Mouse (Mus musculus) heart, embryonic 14.5 days (tissue): Measurements from ENCODE around the gene Fabp2. TPM values are rescaled to one million over a fixed set of nuclear protein-coding genes. Genes with fewer than 3 reads are reported as not detected.

Experiments used
- ATAC-seq: fragments of 200-750 bp; cut with Nextera tagmentation; 2 replicates; pipeline ENCODE4 v1.8.0; 2017; ENCODE audit warnings: low read depth, moderate TSS enrichment; ENCODE audit not compliant: insufficient number of reproducible peaks, insufficient read depth, low FRiP score
- H3K27ac ChIP-seq, 2 experiments: fragments of 200-500 bp in 1 of 2; fragments of 300-500 bp in 1 of 2; sonication (generic) in 1 of 2; replicated peaks in 1 of 2; 2 replicates each; pipeline ENCODE4 v1.5.1; 2012 to 2014; ENCODE audit warnings: low read depth in 2 of 2, low read length in 2 of 2, control low read depth in 1 of 2, mild to moderate bottlenecking in 1 of 2, mixed read lengths in 1 of 2; ENCODE audit not compliant: control insufficient read depth in 1 of 2, insufficient read depth in 1 of 2
- H3K27me3 ChIP-seq: fragments of 300-500 bp; sonication (generic); 2 replicates; pipeline ENCODE4 v1.6.1; 2014; ENCODE audit warnings: mild to moderate bottlenecking, low read length, control low read depth; ENCODE audit not compliant: control insufficient read depth, insufficient read depth
- H3K36me3 ChIP-seq: fragments of 300-500 bp; sonication (generic); 2 replicates; pipeline ENCODE4 v1.6.1; 2014; ENCODE audit warnings: mild to moderate bottlenecking, control low read depth, low read length, mixed read lengths; ENCODE audit not compliant: control insufficient read depth, insufficient read depth
- H3K4me1 ChIP-seq, 2 experiments: fragments of 200-500 bp in 1 of 2; fragments of 300-500 bp in 1 of 2; sonication (generic) in 1 of 2; 2 replicates each; pipeline ENCODE4 v1.6.1; 2012 to 2014; ENCODE audit warnings: low read length in 2 of 2, control low read depth in 1 of 2, mixed read lengths in 1 of 2; ENCODE audit not compliant: control insufficient read depth in 2 of 2, insufficient read depth in 2 of 2
- H3K4me2 ChIP-seq: fragments of 300-500 bp; sonication (generic); 2 replicates; pipeline ENCODE4 v1.6.1; 2014; ENCODE audit warnings: mild to moderate bottlenecking, low read length
- H3K4me3 ChIP-seq, 2 experiments: fragments of 200-500 bp in 1 of 2; fragments of 300-500 bp in 1 of 2; sonication (generic) in 1 of 2; 2 replicates each; pipeline ENCODE4 v1.5.1; 2012 to 2014; ENCODE audit warnings: low read length in 2 of 2, mild to moderate bottlenecking in 2 of 2, control low read depth in 1 of 2, low read depth in 1 of 2, moderate library complexity in 1 of 2; ENCODE audit not compliant: control insufficient read depth in 1 of 2, insufficient read depth in 1 of 2
- H3K9ac ChIP-seq: fragments of 300-500 bp; sonication (generic); 2 replicates; pipeline ENCODE4 v1.6.1; 2014; ENCODE audit warnings: mild to moderate bottlenecking, low read length
- H3K9me3 ChIP-seq: fragments of 300-500 bp; sonication (generic); 2 replicates; pipeline ENCODE4 v1.6.1; 2016; ENCODE audit warnings: low read length, control low read depth; ENCODE audit not compliant: control insufficient read depth
- WGBS: fragments of 180-500 bp; shearing (Covaris S2); extraction: QIAGEN DNeasy Blood & Tissue Kit; methylation state at CpG from one replicate; pipeline ENCODE4 v1.1.7; 2014; 5-methylcytosine and 5-hydroxymethylcytosine counted together
- polyA plus RNA-seq: library from polyadenylated mRNA; unstranded; fragments of >200 nt; fragmentation: Nextera tagmentation; extraction: Ambion mirVana; gene quantifications from 2 replicates; pipeline ENCODE4 v1.2.1, GENCODE M21; 2014

The Fabp2 gene
- polyA plus RNA-seq, 1 experiment from 2014 or later = not detected

- Histone ChIP-seq H3K4me2 (no peak overlapping the region), H3K27me3 (no peaks in the 10 kb centered on the region), H3K4me1 (no peaks in the 10 kb centered on the region), H3K27ac (no peak overlapping the region), H3K9ac (no peak overlapping the region), H3K36me3 (no peaks in the 10 kb centered on the region), H3K4me3 (no peak overlapping the region), H3K9me3 (no peaks in the 10 kb centered on the region)
- no peak for ATAC-seq
- WGBS = 70% methylated on average over 1 of the region's 1 CpGs
These were observed 23.3 kb upstream of the Fabp2 start for GRCm38 (mm10) chr3:122871596-122871995.

- Histone ChIP-seq H3K4me3 (no peak overlapping the region), H3K4me2 (no peak overlapping the region), H3K27me3 (no peaks in the 10 kb centered on the region), H3K9ac (no peak overlapping the region), H3K9me3 (no peaks in the 10 kb centered on the region), H3K36me3 (no peaks in the 10 kb centered on the region), H3K27ac (no peak overlapping the region), H3K4me1 (peaks cover 0 to 2% of the 10 kb centered on the region in 2 experiments; a peak in 1 of 4 replicates)
- ATAC-seq = no peak
- WGBS = 86% methylated on average over 2 of the region's 2 CpGs
These were observed 18.0 kb upstream of the Fabp2 start for GRCm38 (mm10) chr3:122876870-122877269.

- Histone ChIP-seq H3K27ac (no peak overlapping the region), H3K4me1 (peaks cover 0 to 2% of the 10 kb centered on the region in 2 experiments; a peak in 1 of 4 replicates), H3K27me3 (no peaks in the 10 kb centered on the region), H3K9ac (no peak overlapping the region), H3K36me3 (no peaks in the 10 kb centered on the region), H3K4me2 (no peak overlapping the region), H3K4me3 (no peak overlapping the region), H3K9me3 (no peaks in the 10 kb centered on the region)
- WGBS = 80% methylated on average over 3 of the region's 3 CpGs
- ATAC-seq = no peak
These were observed 17.3 kb upstream of the Fabp2 start for GRCm38 (mm10) chr3:122877543-122877942.

GRCm38 (mm10) chr3:122878705-122879315 lies 16.1 kb upstream of the Fabp2 start:
- H3K9me3 ChIP-seq = no peaks in the 10 kb centered on the region
- no peak overlapping the region for H3K4me2 ChIP-seq
- peaks cover 0 to 2% of the 10 kb centered on the region in 2 experiments; a peak in 1 of 4 replicates for H3K4me1 ChIP-seq
- no peak overlapping the region for H3K9ac ChIP-seq
- H3K27ac ChIP-seq = no peak overlapping the region
- H3K27me3 ChIP-seq = no peaks in the 10 kb centered on the region
- ATAC-seq = no peak
- no peak overlapping the region for H3K4me3 ChIP-seq
- WGBS = 70% methylated on average over 8 of the region's 8 CpGs
- H3K36me3 ChIP-seq = no peaks in the 10 kb centered on the region

- no peaks in the 10 kb centered on the region for H3K9me3 ChIP-seq
- 71% methylated on average over 4 of the region's 4 CpGs for WGBS
- no peak for ATAC-seq
These were observed 7.2 kb upstream of the Fabp2 start for GRCm38 (mm10) chr3:122887505-122888301.

GRCm38 (mm10) chr3:122888371-122888819 lies 6.5 kb upstream of the Fabp2 start:
- Histone ChIP-seq H3K9me3 (no peaks in the 10 kb centered on the region), H3K9ac (no peak overlapping the region), H3K27me3 (no peaks in the 10 kb centered on the region), H3K36me3 (no peaks in the 10 kb centered on the region), H3K4me3 (no peak overlapping the region), H3K4me2 (no peak overlapping the region), H3K27ac (no peak overlapping the region), H3K4me1 (no peaks in the 10 kb centered on the region)
- WGBS = 58% methylated on average over 5 of the region's 5 CpGs
- ATAC-seq = no peak

More at GRCm38 (mm10) chr3:122887505-122888301, 7.2 kb upstream of the Fabp2 start:
- Histone ChIP-seq H3K9ac (no peak overlapping the region), H3K4me1 (no peaks in the 10 kb centered on the region), H3K4me3 (no peak overlapping the region), H3K4me2 (no peak overlapping the region), H3K27me3 (no peaks in the 10 kb centered on the region), H3K27ac (no peak overlapping the region), H3K36me3 (no peaks in the 10 kb centered on the region)

- Histone ChIP-seq H3K27ac (no peak overlapping the region), H3K36me3 (no peaks in the 10 kb centered on the region), H3K4me3 (no peak overlapping the region), H3K27me3 (no peaks in the 10 kb centered on the region), H3K9ac (no peak overlapping the region), H3K9me3 (no peaks in the 10 kb centered on the region), H3K4me1 (no peaks in the 10 kb centered on the region), H3K4me2 (no peak overlapping the region)
- 62% methylated on average over 11 of the region's 11 CpGs for WGBS
- no peak for ATAC-seq
These were observed 388 bp downstream of the Fabp2 start for GRCm38 (mm10) chr3:122895189-122895731.
